Mouse (Mus musculus) testis, postnatal 10 days (tissue): ENCODE data around the gene Apba1.

Experiments
- DNase-seq: peaks from one replicate; pipeline ENCODE4 v3.0.0; 2021; ENCODE audit warnings: low spot score

The Apba1 gene

GRCm38 (mm10) chr19:23941422-23941949 lies 182.8 kb downstream of the Apba1 start:
- no peak for DNase-seq

- DNase-seq: no peak
Observed at GRCm38 (mm10) chr19:23942886-23943285, 184.2 kb downstream of the Apba1 start.

- no peak for DNase-seq
Observed at GRCm38 (mm10) chr19:23946026-23946685, 187.5 kb downstream of the Apba1 start.

- no peak for DNase-seq
Observed at GRCm38 (mm10) chr19:23946751-23947150, 188.1 kb downstream of the Apba1 start.

DNA sequence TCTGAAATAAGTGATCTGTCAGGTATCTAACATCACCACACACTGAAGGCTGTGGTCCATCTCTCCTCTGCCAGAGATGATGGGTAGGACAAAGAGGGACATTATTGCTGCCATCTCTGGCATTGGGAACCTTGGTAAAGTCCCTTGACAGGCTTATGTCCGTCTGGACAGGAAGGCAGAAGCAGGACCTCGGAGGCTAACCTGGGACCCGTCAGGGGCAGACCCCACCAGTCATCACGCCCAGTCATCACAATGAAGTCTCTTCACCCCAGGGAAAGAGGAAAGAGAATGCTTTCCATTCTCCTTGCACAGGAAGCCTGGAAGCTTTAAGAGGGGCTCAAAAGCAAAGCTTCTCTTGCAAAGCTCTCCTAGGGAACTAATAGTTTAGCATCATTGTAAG lies 189.2 kb downstream of the Apba1 start:
- no peak for DNase-seq

GRCm38 (mm10) chr19:23948301-23949000 lies 189.8 kb downstream of the Apba1 start:
- no peak for DNase-seq

GRCm38 (mm10) chr19:23955461-23955860 lies 196.8 kb downstream of the Apba1 start:
- no peak for DNase-seq

DNA sequence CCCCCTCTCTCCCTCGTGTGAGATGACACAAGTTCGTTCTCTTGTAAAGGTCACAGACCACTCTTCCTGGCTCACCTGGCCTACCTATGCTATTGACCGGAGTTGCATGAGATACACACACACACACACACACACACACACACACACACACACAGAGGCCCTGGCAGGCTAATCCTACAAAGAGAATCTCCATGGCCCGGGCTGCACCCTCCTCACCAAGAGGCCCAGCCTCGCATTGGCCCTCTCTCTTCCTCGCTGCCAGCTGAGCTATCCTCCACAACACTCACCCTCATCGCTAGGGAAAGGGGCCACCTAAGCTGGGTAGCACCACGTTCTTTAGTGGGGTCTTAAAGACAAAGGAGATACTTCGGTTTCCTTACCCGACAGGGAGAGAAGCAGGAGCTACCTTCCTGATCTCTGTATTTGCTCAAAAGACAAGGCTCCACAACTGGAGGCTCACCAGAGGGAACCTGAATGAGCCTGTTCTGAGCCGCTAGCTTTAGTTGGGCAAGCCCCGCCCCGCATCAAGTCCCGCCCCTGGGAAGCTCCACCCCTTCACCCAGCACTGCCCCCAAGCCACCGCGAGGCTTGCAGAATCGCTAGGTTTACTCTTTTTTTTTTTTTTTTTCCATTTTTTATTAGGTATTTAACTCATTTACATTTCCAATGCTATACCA lies 197.8 kb downstream of the Apba1 start:
- peak; percentile 76 for DNase-seq

- DNase-seq: no peak
Observed at GRCm38 (mm10) chr19:23957563-23957962, 198.9 kb downstream of the Apba1 start.

- no peak for DNase-seq
Observed at GRCm38 (mm10) chr19:23958925-23959324, 200.2 kb downstream of the Apba1 start.

GRCm38 (mm10) chr19:23959870-23960269 lies 201.2 kb downstream of the Apba1 start:
- no peak for DNase-seq

- DNase-seq: peak; percentile 71
Observed at GRCm38 (mm10) chr19:23960275-23960674, 201.6 kb downstream of the Apba1 start.

- DNase-seq: no peak
Observed at GRCm38 (mm10) chr19:23960831-23961447, 202.3 kb downstream of the Apba1 start.

DNA sequence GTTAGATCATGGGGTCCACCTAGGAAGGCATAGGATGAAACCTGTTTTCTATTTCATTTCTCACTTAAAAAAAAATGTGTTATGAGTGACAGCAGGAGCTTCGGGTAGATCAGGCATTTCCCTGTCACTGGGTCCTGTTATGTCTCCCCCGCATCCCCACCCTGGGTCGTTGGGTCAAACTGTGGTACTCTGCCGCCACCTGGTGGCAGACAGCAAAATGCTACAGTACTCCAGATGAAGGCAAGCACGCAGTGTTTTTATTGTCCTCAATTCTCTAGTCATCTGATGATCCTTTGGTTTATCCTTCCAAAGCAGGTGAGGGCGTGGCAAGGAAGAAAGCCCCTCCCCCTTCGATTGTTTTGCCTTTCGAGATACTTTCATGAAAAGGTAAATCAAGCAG lies 202.8 kb downstream of the Apba1 start:
- DNase-seq: peak; percentile 85

GRCm38 (mm10) chr19:23964401-23964910 lies 205.8 kb downstream of the Apba1 start:
- no peak for DNase-seq

- DNase-seq: no peak
Observed at GRCm38 (mm10) chr19:23966376-23966775, 207.7 kb downstream of the Apba1 start.

GRCm38 (mm10) chr19:23967156-23967555 lies 208.5 kb downstream of the Apba1 start:
- no peak for DNase-seq

GRCm38 (mm10) chr19:23968125-23968861 lies 209.6 kb downstream of the Apba1 start:
- DNase-seq: no peak

- no peak for DNase-seq
Observed at GRCm38 (mm10) chr19:23968862-23969225, 210.2 kb downstream of the Apba1 start.

- DNase-seq: no peak
Observed at GRCm38 (mm10) chr19:23970374-23970773, 211.7 kb downstream of the Apba1 start.

- DNase-seq: peak; percentile 64
Observed at GRCm38 (mm10) chr19:23971391-23971790, 212.7 kb downstream of the Apba1 start.
